Comparison of ENCODE assay signal across 8 mouse cellular contexts in genomic region chr5:115907037-115908009, GRCm38 (mm10).
DNase-seq lines count a peak whose midpoint lies in the region; ATAC-seq lines count a peak whose summit lies in the region.

No protein-coding gene starts in this region.

- WGBS in forebrain, embryonic 14.5 days, result 6% methylated on average over 38 of the region's 38 CpGs
- WGBS in hindbrain, embryonic 12.5 days, result 4% methylated on average over 38 of the region's 38 CpGs
- WGBS in stomach, embryonic 15.5 days, result 11% methylated on average over 38 of the region's 38 CpGs

- DNase-seq in MN1 (ENCODE audit: low spot score), result peak; percentile 53
- peak; percentile 74 for DNase-seq in cerebellum, adult 11 months
- DNase-seq in forebrain, embryonic 14.5 days (ENCODE audit: low spot score), result peak; percentile 63
- peak; percentile 47 to 76 for DNase-seq in left cerebral cortex, postnatal 10 days (ENCODE audit: extremely low spot score in 1 of 2, low spot score in 2 of 2)
- no peak for DNase-seq in spleen, postnatal 10 days (ENCODE audit: low spot score in 2 of 2)

- H3K27ac ChIP-seq in forebrain, embryonic 14.5 days (ENCODE audit: low read depth, low read length), result no peak overlapping the region; the same call in 1 of the 2 replicates
- peak overlapping the region; percentile 35 for H3K27ac ChIP-seq in hindbrain, embryonic 12.5 days
- no peak overlapping the region for H3K27ac ChIP-seq in stomach, embryonic 15.5 days

- intact Hi-C loops in left cerebral cortex, postnatal 10 days (cut with DNase I), result loop anchor here (5.0 kb wide), 2 partner anchors 65 to 110 kb away; no protein-coding TSS in a partner anchor

- H3K27me3 ChIP-seq in forebrain, embryonic 14.5 days (replicated peaks; ENCODE audit: control insufficient read depth, insufficient read depth, low read length), result no peaks in the 10 kb centered on the region
- no peaks in the 10 kb centered on the region for H3K27me3 ChIP-seq in hindbrain, embryonic 12.5 days
- H3K27me3 ChIP-seq in stomach, embryonic 15.5 days (replicated peaks), result no peaks in the 10 kb centered on the region

- peak overlapping the region; percentile 54 for H3K9ac ChIP-seq in forebrain, embryonic 14.5 days (ENCODE audit: low read length)
- H3K9ac ChIP-seq in hindbrain, embryonic 12.5 days, result peak overlapping the region; percentile 44
- H3K9ac ChIP-seq in stomach, embryonic 15.5 days, result no peak overlapping the region; the same call in 1 of the 2 replicates

- H3K4me1 ChIP-seq in forebrain, embryonic 14.5 days (ENCODE audit: control insufficient read depth, insufficient read depth, low read length), result peaks cover 13% of the 10 kb centered on the region
- peaks cover 29% of the 10 kb centered on the region for H3K4me1 ChIP-seq in hindbrain, embryonic 12.5 days
- H3K4me1 ChIP-seq in stomach, embryonic 15.5 days, result peaks cover 9% of the 10 kb centered on the region

- H3K36me3 ChIP-seq in forebrain, embryonic 14.5 days (ENCODE audit: control insufficient read depth, insufficient read depth, low read length), result no peaks in the 10 kb centered on the region
- no peaks in the 10 kb centered on the region for H3K36me3 ChIP-seq in hindbrain, embryonic 12.5 days
- H3K36me3 ChIP-seq in stomach, embryonic 15.5 days, result no peaks in the 10 kb centered on the region

- peak; percentile 84 for ATAC-seq in forebrain, embryonic 14.5 days
- peak; percentile 75 for ATAC-seq in hindbrain, embryonic 12.5 days (ENCODE audit: low FRiP score)
- ATAC-seq in megakaryocyte progenitor cell, adult 5-6 weeks (replicated peaks; ENCODE audit: poor library complexity), result peak; percentile 48; the same call in 1 of the 2 replicates
- peak; percentile 44 for ATAC-seq in stomach, embryonic 15.5 days (ENCODE audit: insufficient read depth, low FRiP score, low read depth)

- H3K9me3 ChIP-seq in forebrain, embryonic 14.5 days (replicated peaks; ENCODE audit: control insufficient read depth, low read length), result no peaks in the 10 kb centered on the region
- no peaks in the 10 kb centered on the region for H3K9me3 ChIP-seq in hindbrain, embryonic 12.5 days (replicated peaks)
- H3K9me3 ChIP-seq in stomach, embryonic 15.5 days, result no peaks in the 10 kb centered on the region

- H3K4me2 ChIP-seq in forebrain, embryonic 14.5 days (ENCODE audit: low read length), result peak overlapping the region; percentile 53
- peak overlapping the region; percentile 57 for H3K4me2 ChIP-seq in hindbrain, embryonic 12.5 days (replicated peaks)
- H3K4me2 ChIP-seq in stomach, embryonic 15.5 days, result peak overlapping the region; percentile 54

- H3K4me3 ChIP-seq in forebrain, embryonic 14.5 days (ENCODE audit: low read depth, low read length), result peak overlapping the region; percentile 29
- peak overlapping the region; percentile 39 for H3K4me3 ChIP-seq in hindbrain, embryonic 12.5 days
- H3K4me3 ChIP-seq in stomach, embryonic 15.5 days (replicated peaks), result peak overlapping the region; percentile 25

Comparison
In these comparisons a context has a peak if more than half of its experiments do, and no peak if none do; other contexts are left out.
1. DNase-seq: peak in MN1 (single experiment), cerebellum, adult 11 months (single experiment), forebrain, embryonic 14.5 days (single experiment) and left cerebral cortex, postnatal 10 days (2 of 2); none in spleen, postnatal 10 days (0 of 2).
2. Peak in every context shown above with its lines, with median percentiles within 50 percentile points of each other: ATAC-seq, H3K4me2 ChIP-seq and H3K4me3 ChIP-seq.